9 mouse cellular contexts compared by ENCODE assay signal in genomic region chr9:111271056-111271433, GRCm38 (mm10). TPM values are rescaled to one million over a fixed set of nuclear protein-coding genes. Genes with fewer than 3 reads are reported as not detected.
DNase-seq lines count a peak whose midpoint lies in the region; ATAC-seq and TF ChIP-seq lines count a peak whose summit lies in the region.
"Had no signal": no experiment of that assay in that cellular context is flagged by ENCODE, and none has a peak within 500 bp of the region (broad histone marks: within the 10 kb centered on the region; RNA-seq: fewer than 3 reads in every experiment).

No protein-coding gene starts in this region.

- no peak for TF ChIP-seq CTCF in E14TG2a.4 (conservative IDR thresholded peaks at IDR 0.05; ENCODE audit: low read length)
- no peak for TF ChIP-seq CTCF in embryonic fibroblast, embryonic 13.5 days (IDR thresholded peaks at IDR 0.05; ENCODE audit: borderline replicate concordance, insufficient read depth, low read length)

- no peak; the same call in 1 of the 2 replicates for TF ChIP-seq POLR2A in embryonic fibroblast, embryonic 13.5 days (IDR thresholded peaks at IDR 0.05; ENCODE audit: low read depth, low read length)
- TF ChIP-seq POLR2A in limb, embryonic 14.5 days (IDR thresholded peaks at IDR 0.05; ENCODE audit: borderline replicate concordance, extremely low read depth, insufficient read depth, insufficient read length): no peak

- H3K4me2 ChIP-seq in limb, embryonic 14.5 days (replicated peaks; ENCODE audit: low read depth, low read length, severe bottlenecking): peak overlapping the region; percentile 57
- peak overlapping the region; percentile 80 for H3K4me2 ChIP-seq in stomach, embryonic 14.5 days (replicated peaks; ENCODE audit: low read depth, low read length)

- DNase-seq in heart, embryonic 10.5 days (ENCODE audit: low spot score): no peak
- DNase-seq in heart, postnatal 4 days: no peak
- no peak for DNase-seq in limb, embryonic 14.5 days (ENCODE audit: low spot score)
- DNase-seq in adrenal gland, postnatal 36 days: no peak
- DNase-seq in cerebellum, postnatal 4 days (ENCODE audit: low spot score in 2 of 2): no peak

- H3K9me3 ChIP-seq in heart, embryonic 10.5 days: no peaks in the 10 kb centered on the region
- H3K9me3 ChIP-seq in E14TG2a.4 (ENCODE audit: low read length): no peaks in the 10 kb centered on the region
- no peaks in the 10 kb centered on the region for H3K9me3 ChIP-seq in limb, embryonic 14.5 days (ENCODE audit: control insufficient read depth, low read length)
- no peaks in the 10 kb centered on the region for H3K9me3 ChIP-seq in stomach, embryonic 14.5 days (ENCODE audit: control insufficient read depth, low read depth, low read length)

- H3K4me1 ChIP-seq in heart, embryonic 10.5 days: peaks cover 37% of the 10 kb centered on the region
- H3K4me1 ChIP-seq in E14TG2a.4 (replicated peaks; ENCODE audit: low read depth, low read length): peaks cover 40% of the 10 kb centered on the region
- peaks cover 5% of the 10 kb centered on the region; the same call in 1 of the 2 replicates for H3K4me1 ChIP-seq in embryonic fibroblast, embryonic 13.5 days (ENCODE audit: control insufficient read depth, insufficient read depth, low read length)
- H3K4me1 ChIP-seq in limb, embryonic 14.5 days (ENCODE audit: control insufficient read depth, insufficient read depth, low read length): peaks cover 29% of the 10 kb centered on the region
- H3K4me1 ChIP-seq in stomach, embryonic 14.5 days (ENCODE audit: control insufficient read depth, insufficient read depth, low read length): peaks cover 26% of the 10 kb centered on the region

- H3K9ac ChIP-seq in limb, embryonic 14.5 days (ENCODE audit: low read depth, low read length, severe bottlenecking): peak overlapping the region; percentile 75
- H3K9ac ChIP-seq in stomach, embryonic 14.5 days (replicated peaks; ENCODE audit: low read depth, low read length): peak overlapping the region; percentile 72

- peak overlapping the region; percentile 81 for H3K4me3 ChIP-seq in heart, embryonic 10.5 days
- H3K4me3 ChIP-seq in E14TG2a.4 (replicated peaks; ENCODE audit: low read length): peak overlapping the region; percentile 90
- peak overlapping the region; percentile 81 for H3K4me3 ChIP-seq in embryonic fibroblast, embryonic 13.5 days (ENCODE audit: insufficient read depth, low read length)
- peak overlapping the region; percentile 91 for H3K4me3 ChIP-seq in limb, embryonic 14.5 days (replicated peaks; ENCODE audit: low read length)
- peak overlapping the region; percentile 93 for H3K4me3 ChIP-seq in stomach, embryonic 14.5 days (ENCODE audit: low read depth, low read length)

- H3K27ac ChIP-seq in heart, embryonic 10.5 days: peak overlapping the region; percentile 97
- peak overlapping the region; percentile 68 for H3K27ac ChIP-seq in embryonic fibroblast, embryonic 13.5 days (ENCODE audit: insufficient read depth, low read length)
- peak overlapping the region; percentile 93 for H3K27ac ChIP-seq in limb, embryonic 14.5 days (replicated peaks; ENCODE audit: low read depth, low read length)
- H3K27ac ChIP-seq in stomach, embryonic 14.5 days (ENCODE audit: low read length): peak overlapping the region; percentile 94

- H3K36me3 ChIP-seq in heart, embryonic 10.5 days: peaks cover 22% of the 10 kb centered on the region
- H3K36me3 ChIP-seq in E14TG2a.4 (ENCODE audit: insufficient read depth, low read length): peaks cover 53% of the 10 kb centered on the region
- peaks cover 30% of the 10 kb centered on the region for H3K36me3 ChIP-seq in limb, embryonic 14.5 days (ENCODE audit: control insufficient read depth, insufficient read depth, low read length)
- H3K36me3 ChIP-seq in stomach, embryonic 14.5 days (ENCODE audit: control insufficient read depth, insufficient read depth, low read length): peaks cover 13% of the 10 kb centered on the region; the same call in 1 of the 2 replicates

- H3K27me3 ChIP-seq in heart, embryonic 10.5 days (ENCODE audit: insufficient read depth, poor library complexity, severe bottlenecking): no peaks in the 10 kb centered on the region
- H3K27me3 ChIP-seq in E14TG2a.4 (ENCODE audit: insufficient read depth, low read length): no peaks in the 10 kb centered on the region
- H3K27me3 ChIP-seq in limb, embryonic 14.5 days (ENCODE audit: control insufficient read depth, insufficient read depth, low read length): no peaks in the 10 kb centered on the region
- no peaks in the 10 kb centered on the region for H3K27me3 ChIP-seq in stomach, embryonic 14.5 days (ENCODE audit: control insufficient read depth, insufficient read depth, low read length)

- peak; percentile 50 for ATAC-seq in limb, embryonic 14.5 days (ENCODE audit: low FRiP score, low read depth)
- peak; percentile 40 for ATAC-seq in stomach, embryonic 14.5 days (ENCODE audit: insufficient number of reproducible peaks, insufficient read depth, low FRiP score, low read depth)

- 1% methylated on average over 32 of the region's 32 CpGs for WGBS in heart, embryonic 10.5 days
- WGBS in limb, embryonic 14.5 days: 3% methylated on average over 31 of the region's 32 CpGs
- under 1% methylated on average over 32 of the region's 32 CpGs for WGBS in stomach, embryonic 14.5 days

RNA-seq across cellular contexts. Expression of gene Mlh1, which starts 0.5 kb away (rescaled TPM):
- 51.7 and 52.6 TPM in 2 replicates for polyA plus RNA-seq in heart, embryonic 10.5 days (2016; fragmentation: Nextera tagmentation; extraction: Ambion mirVana)
- total RNA-seq in heart, postnatal 4 days (2021): 10 to 100 TPM; 24.3 to 25.0 TPM
- polyA plus RNA-seq in embryonic fibroblast, embryonic 13.5 days (2011; ENCODE audit: insufficient read length, low read depth, missing spikeins): 41.3 and 44.4 TPM in 2 replicates
- polyA plus RNA-seq in limb, embryonic 14.5 days (2012; rRNA removed): 46.5 and 52.2 TPM in 2 replicates
- polyA plus RNA-seq in limb, embryonic 14.5 days (2014; fragmentation: Nextera tagmentation; extraction: Ambion mirVana): 33.5 and 35.4 TPM in 2 replicates
- 38.0 and 39.1 TPM in 2 replicates for polyA plus RNA-seq in stomach, embryonic 14.5 days (2014; fragmentation: Nextera tagmentation; extraction: Ambion mirVana)
- 10 to 100 TPM; 14.0 to 15.3 TPM for total RNA-seq in adrenal gland, postnatal 36 days (2021)

RNA-seq across cellular contexts. Expression of gene Epm2aip1, which starts 0.7 kb away (rescaled TPM):
- 24.7 and 28.4 TPM in 2 replicates for polyA plus RNA-seq in heart, embryonic 10.5 days (2016; fragmentation: Nextera tagmentation; extraction: Ambion mirVana)
- total RNA-seq in heart, postnatal 4 days (2021): 10 to 100 TPM; 32.5 to 35.4 TPM
- polyA plus RNA-seq in embryonic fibroblast, embryonic 13.5 days (2011; ENCODE audit: insufficient read length, low read depth, missing spikeins): 33.9 and 36.6 TPM in 2 replicates
- polyA plus RNA-seq in limb, embryonic 14.5 days (2012; rRNA removed): 45.2 and 47.8 TPM in 2 replicates
- 45.4 and 47.3 TPM in 2 replicates for polyA plus RNA-seq in limb, embryonic 14.5 days (2014; fragmentation: Nextera tagmentation; extraction: Ambion mirVana)
- polyA plus RNA-seq in stomach, embryonic 14.5 days (2014; fragmentation: Nextera tagmentation; extraction: Ambion mirVana): 43.7 and 48.2 TPM in 2 replicates
- total RNA-seq in adrenal gland, postnatal 36 days (2021): 10 to 100 TPM; 43.5 to 48.6 TPM

RNA-seq across cellular contexts. Expression of gene Trank1, which starts 40.5 kb away (rescaled TPM):
- polyA plus RNA-seq in heart, embryonic 10.5 days (2016; fragmentation: Nextera tagmentation; extraction: Ambion mirVana): 0.08 and 0.21 TPM in 2 replicates
- total RNA-seq in heart, postnatal 4 days (2021): under 1 TPM; 0.10 to 0.14 TPM
- polyA plus RNA-seq in embryonic fibroblast, embryonic 13.5 days (2011; ENCODE audit: insufficient read length, low read depth, missing spikeins): not detected in 2 replicates
- polyA plus RNA-seq in limb, embryonic 14.5 days (2012; rRNA removed): 1.2 and 1.4 TPM in 2 replicates
- 0.35 and 0.83 TPM in 2 replicates for polyA plus RNA-seq in limb, embryonic 14.5 days (2014; fragmentation: Nextera tagmentation; extraction: Ambion mirVana)
- polyA plus RNA-seq in stomach, embryonic 14.5 days (2014; fragmentation: Nextera tagmentation; extraction: Ambion mirVana): 0.10 and 0.20 TPM in 2 replicates
- total RNA-seq in adrenal gland, postnatal 36 days (2021): 100 to 1,000 TPM in 1 of 2 experiments, 10 to 100 TPM in 1; 47.0 to 175 TPM
- total RNA-seq: neutrophil, adult 5-6 weeks had no signal
